Mouse (Mus musculus): Measurements from ENCODE around the gene Dazap1. TPM values are rescaled to one million over a fixed set of nuclear protein-coding genes. Genes with fewer than 3 reads are reported as not detected.

Gene Dazap1
- polyA plus RNA-seq, 1 experiment from 2014 or later, result 36.4 TPM

DNA sequence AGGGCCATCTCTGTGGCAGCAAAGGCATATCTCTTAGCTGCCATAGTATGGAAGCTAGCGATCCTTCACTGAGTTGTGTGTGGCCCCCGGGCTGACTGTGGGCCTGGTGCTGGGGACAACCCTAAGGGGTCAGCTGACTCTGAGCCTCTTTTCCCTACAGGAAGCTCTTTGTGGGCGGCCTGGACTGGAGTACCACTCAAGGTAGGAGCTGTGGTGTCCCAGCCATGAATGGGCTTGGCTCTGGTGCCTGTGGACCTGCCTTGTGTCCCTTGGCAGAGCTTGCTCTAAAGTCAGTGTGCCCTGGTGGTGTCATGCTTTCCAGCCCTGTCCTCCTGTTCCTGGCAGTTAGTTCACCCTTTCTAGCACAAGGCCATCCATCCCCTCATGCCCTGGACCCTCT lies 12.6 kb downstream of the Dazap1 start:
- H3K4me3 ChIP-seq, result no peak overlapping the region
- peaks cover 88% of the 10 kb centered on the region for H3K36me3 ChIP-seq
- H3K27ac ChIP-seq (replicated peaks), result no peak overlapping the region
- H3K9me3 ChIP-seq, result no peaks in the 10 kb centered on the region
- ATAC-seq (ENCODE audit: extremely low read depth, insufficient number of reproducible peaks, low FRiP score, low TSS enrichment), result no peak
- peaks cover 39% of the 10 kb centered on the region for H3K4me1 ChIP-seq
- WGBS, result 72% methylated on average over 3 of the region's 3 CpGs
- no peaks in the 10 kb centered on the region for H3K27me3 ChIP-seq (replicated peaks)
- no peak overlapping the region for H3K4me2 ChIP-seq
- H3K9ac ChIP-seq, result no peak overlapping the region

DNA sequence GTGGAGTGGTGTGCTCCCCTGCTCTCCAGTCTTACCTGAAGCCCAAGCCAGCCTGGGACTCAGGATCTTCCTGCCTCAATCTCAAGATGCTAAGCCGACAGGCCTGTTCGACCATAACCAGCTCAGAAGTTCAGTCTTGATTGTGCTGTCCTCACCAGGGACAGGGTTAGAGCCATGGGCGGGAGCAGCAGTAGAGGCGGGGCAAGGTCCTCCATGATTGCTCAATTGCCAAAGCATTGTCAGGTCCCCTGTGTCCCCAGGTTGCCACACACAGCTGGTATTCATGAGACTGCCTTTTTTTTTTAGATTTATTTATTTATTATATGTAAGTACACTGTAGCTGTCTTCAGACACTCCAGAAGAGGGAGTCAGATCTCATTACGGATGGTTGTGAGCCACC lies 15.0 kb downstream of the Dazap1 start:
- ATAC-seq (ENCODE audit: extremely low read depth, insufficient number of reproducible peaks, low FRiP score, low TSS enrichment), result no peak
- 78% methylated on average over 5 of the region's 5 CpGs for WGBS
- H3K4me2 ChIP-seq, result no peak overlapping the region
- H3K9ac ChIP-seq, result no peak overlapping the region
- no peaks in the 10 kb centered on the region for H3K27me3 ChIP-seq (replicated peaks)
- peaks cover 94% of the 10 kb centered on the region for H3K36me3 ChIP-seq
- peaks cover 29% of the 10 kb centered on the region for H3K4me1 ChIP-seq
- H3K27ac ChIP-seq (replicated peaks), result no peak overlapping the region
- H3K4me3 ChIP-seq, result no peak overlapping the region
- H3K9me3 ChIP-seq, result no peaks in the 10 kb centered on the region

GRCm38 (mm10) chr10:80278390-80278789 lies 17.1 kb downstream of the Dazap1 start:
- Histone ChIP-seq H3K4me3 (no peak overlapping the region), H3K27me3 (replicated peaks) (no peaks in the 10 kb centered on the region), H3K27ac (replicated peaks) (no peak overlapping the region), H3K36me3 (peaks cover 100% of the 10 kb centered on the region), H3K4me2 (no peak overlapping the region), H3K4me1 (peaks cover 30% of the 10 kb centered on the region), H3K9me3 (no peaks in the 10 kb centered on the region), H3K9ac (no peak overlapping the region)
- ATAC-seq (ENCODE audit: extremely low read depth, insufficient number of reproducible peaks, low FRiP score, low TSS enrichment), result no peak
- WGBS, result 90% methylated on average over 9 of the region's 9 CpGs

- Histone ChIP-seq H3K9me3 (no peaks in the 10 kb centered on the region), H3K4me1 (peaks cover 25% of the 10 kb centered on the region), H3K27ac (replicated peaks) (no peak overlapping the region), H3K9ac (no peak overlapping the region; the same call in 1 of the 2 replicates), H3K27me3 (replicated peaks) (no peaks in the 10 kb centered on the region), H3K4me2 (no peak overlapping the region), H3K4me3 (no peak overlapping the region), H3K36me3 (peaks cover 100% of the 10 kb centered on the region)
- ATAC-seq (ENCODE audit: extremely low read depth, insufficient number of reproducible peaks, low FRiP score, low TSS enrichment), result no peak
- WGBS, result 93% methylated on average over 12 of the region's 12 CpGs
Observed at GRCm38 (mm10) chr10:80279273-80279672, 18.0 kb downstream of the Dazap1 start.

- H3K27me3 ChIP-seq (replicated peaks), result no peaks in the 10 kb centered on the region
- peak overlapping the region; percentile 63 for H3K27ac ChIP-seq (replicated peaks)
- H3K36me3 ChIP-seq, result peaks cover 99% of the 10 kb centered on the region
- peak overlapping the region; percentile 2 for H3K9ac ChIP-seq
- H3K9me3 ChIP-seq, result no peaks in the 10 kb centered on the region
- WGBS, result 51% methylated on average over 7 of the region's 7 CpGs
- H3K4me2 ChIP-seq, result no peak overlapping the region
- H3K4me1 ChIP-seq, result peaks cover 25% of the 10 kb centered on the region
- ATAC-seq (ENCODE audit: extremely low read depth, insufficient number of reproducible peaks, low FRiP score, low TSS enrichment), result no peak
- no peak overlapping the region for H3K4me3 ChIP-seq
Observed at GRCm38 (mm10) chr10:80281304-80281703, 20.0 kb downstream of the Dazap1 start.

DNA sequence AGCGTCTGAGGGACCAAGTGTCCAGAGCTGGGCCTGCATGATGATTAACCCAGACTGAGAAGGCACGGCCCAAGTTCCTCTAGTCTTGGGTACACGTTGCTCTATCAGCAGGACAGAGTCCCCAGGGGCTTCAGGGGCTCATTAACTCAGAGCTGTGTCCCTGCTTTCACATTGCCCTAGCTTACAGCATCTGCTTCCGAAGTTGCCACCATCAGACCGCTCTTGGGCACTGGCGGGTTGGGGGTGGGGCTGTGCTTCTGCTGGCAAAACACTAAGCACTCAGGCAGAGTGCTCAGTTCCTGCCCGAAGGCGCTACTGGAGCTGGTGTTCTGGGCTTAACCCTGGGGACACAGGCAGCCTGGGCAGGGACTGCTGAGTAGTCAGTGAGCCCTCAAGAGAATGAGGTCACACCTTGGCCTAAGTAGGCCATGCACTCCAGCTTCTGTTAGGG lies 20.7 kb downstream of the Dazap1 start:
- Histone ChIP-seq H3K27me3 (replicated peaks) (no peaks in the 10 kb centered on the region), H3K9me3 (no peaks in the 10 kb centered on the region), H3K9ac (peak overlapping the region; percentile 2), H3K4me1 (peaks cover 25% of the 10 kb centered on the region), H3K36me3 (peaks cover 99% of the 10 kb centered on the region), H3K4me3 (no peak overlapping the region), H3K27ac (replicated peaks) (peak overlapping the region; percentile 63), H3K4me2 (no peak overlapping the region)
- ATAC-seq (ENCODE audit: extremely low read depth, insufficient number of reproducible peaks, low FRiP score, low TSS enrichment), result no peak
- WGBS, result 74% methylated on average over 8 of the region's 8 CpGs

GRCm38 (mm10) chr10:80282481-80283441 lies 21.5 kb downstream of the Dazap1 start:
- peaks cover 99% of the 10 kb centered on the region for H3K36me3 ChIP-seq

DNA sequence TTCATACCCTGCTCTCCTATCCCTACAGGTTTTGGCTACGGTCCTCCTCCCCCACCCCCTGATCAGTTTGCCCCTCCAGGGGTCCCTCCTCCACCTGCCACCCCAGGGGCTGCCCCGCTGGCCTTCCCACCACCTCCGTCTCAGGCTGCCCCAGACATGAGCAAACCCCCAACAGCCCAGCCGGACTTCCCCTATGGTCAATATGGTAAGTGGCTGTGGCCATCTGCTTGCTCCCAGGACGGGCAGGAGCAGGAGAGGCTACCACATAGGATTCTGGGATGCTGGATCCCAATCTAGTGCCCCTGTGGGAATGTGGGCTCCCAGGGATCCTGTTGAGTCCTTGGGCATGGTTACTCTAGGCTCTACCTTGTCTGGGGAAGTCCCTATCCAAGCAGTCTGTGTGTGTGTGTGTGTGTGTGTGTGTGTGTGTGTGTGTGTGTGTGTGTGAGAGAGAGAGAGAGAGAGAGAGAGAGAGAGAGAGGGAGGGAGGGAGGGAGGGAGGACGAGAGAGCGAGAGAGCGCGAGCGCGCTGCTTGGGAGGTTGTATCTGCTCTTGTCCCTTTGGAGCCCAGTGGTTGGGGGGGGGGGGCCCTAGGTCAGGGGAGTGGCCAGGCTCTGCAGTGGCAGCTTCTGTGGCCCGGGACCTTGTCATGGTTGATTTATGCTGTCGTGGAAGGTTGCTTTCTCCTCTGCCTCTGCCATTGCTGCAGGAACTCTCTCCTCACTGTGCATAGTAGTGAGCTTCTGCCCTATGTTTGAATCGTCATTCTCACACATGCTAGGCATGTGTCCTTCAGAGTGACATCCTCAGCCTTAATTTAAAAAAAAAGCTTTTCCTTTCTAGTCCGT lies 24.2 kb downstream of the Dazap1 start:
- Histone ChIP-seq H3K4me2 (no peak overlapping the region), H3K27me3 (replicated peaks) (no peaks in the 10 kb centered on the region), H3K9me3 (no peaks in the 10 kb centered on the region), H3K27ac (replicated peaks) (no peak overlapping the region), H3K4me1 (peaks cover 25% of the 10 kb centered on the region), H3K9ac (no peak overlapping the region), H3K4me3 (no peak overlapping the region), H3K36me3 (peaks cover 88% of the 10 kb centered on the region)
- no peak for ATAC-seq (ENCODE audit: extremely low read depth, insufficient number of reproducible peaks, low FRiP score, low TSS enrichment)
- WGBS, result 82% methylated on average over 13 of the region's 15 CpGs

More at GRCm38 (mm10) chr10:80282481-80283441, 21.5 kb downstream of the Dazap1 start:
- no peak overlapping the region for H3K4me3 ChIP-seq
- H3K4me1 ChIP-seq, result peaks cover 25% of the 10 kb centered on the region
- ATAC-seq (ENCODE audit: extremely low read depth, insufficient number of reproducible peaks, low FRiP score, low TSS enrichment), result no peak
- no peak overlapping the region for H3K4me2 ChIP-seq
- no peaks in the 10 kb centered on the region for H3K9me3 ChIP-seq
- WGBS, result 80% methylated on average over 20 of the region's 20 CpGs
- H3K27ac ChIP-seq (replicated peaks), result peak overlapping the region; percentile 63; the same call in 1 of the 2 replicates
- H3K9ac ChIP-seq, result no peak overlapping the region
- H3K27me3 ChIP-seq (replicated peaks), result no peaks in the 10 kb centered on the region

DNA sequence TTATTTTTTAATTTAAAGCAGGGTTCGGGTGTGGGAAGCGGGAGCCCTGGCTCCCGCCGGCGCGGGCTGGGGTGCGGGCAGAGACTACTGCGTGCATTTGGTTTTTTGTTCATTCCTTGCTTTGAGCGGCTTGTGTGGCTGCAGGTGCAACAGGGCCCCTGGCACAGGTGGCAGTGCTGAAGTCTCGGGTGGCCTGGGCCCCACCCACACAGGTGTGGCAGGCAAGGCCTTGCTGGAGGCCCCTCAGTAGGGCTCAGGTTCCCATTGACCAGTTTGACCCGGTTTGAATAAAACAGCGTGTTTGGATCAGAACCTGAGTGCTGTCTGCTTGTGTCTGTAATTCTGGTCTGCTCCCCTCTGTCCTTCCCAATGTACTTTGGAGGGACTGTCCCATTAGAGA lies 26.8 kb downstream of the Dazap1 start:
- H3K9me3 ChIP-seq, result no peaks in the 10 kb centered on the region
- H3K27me3 ChIP-seq (replicated peaks), result no peaks in the 10 kb centered on the region
- 90% methylated on average over 12 of the region's 12 CpGs for WGBS
- no peak overlapping the region for H3K9ac ChIP-seq
- peaks cover 5% of the 10 kb centered on the region; the same call in 1 of the 2 replicates for H3K4me1 ChIP-seq
- ATAC-seq (ENCODE audit: extremely low read depth, insufficient number of reproducible peaks, low FRiP score, low TSS enrichment), result no peak
- H3K36me3 ChIP-seq, result peaks cover 63% of the 10 kb centered on the region
- no peak overlapping the region for H3K27ac ChIP-seq (replicated peaks)
- H3K4me2 ChIP-seq, result no peak overlapping the region
- no peak overlapping the region for H3K4me3 ChIP-seq

DNA sequence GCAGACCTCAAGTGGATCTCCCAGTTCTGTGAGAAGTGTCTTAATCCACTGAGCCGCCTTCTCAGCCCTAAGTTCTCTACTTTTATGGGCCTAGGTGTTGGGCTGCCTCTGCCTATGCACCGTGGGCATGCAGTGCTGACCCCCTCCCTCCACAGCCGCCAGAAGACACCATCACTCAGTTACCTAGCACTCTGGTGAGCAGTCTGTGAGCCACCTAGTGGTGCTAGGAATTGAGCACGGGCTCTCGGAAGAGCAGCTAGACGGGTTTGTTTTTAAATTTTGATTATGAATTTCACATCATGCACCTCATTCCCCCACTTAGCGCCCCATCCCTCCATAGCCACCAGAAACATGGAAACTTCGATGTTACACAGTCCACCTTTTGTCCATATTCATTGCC lies 27.4 kb downstream of the Dazap1 start:
- Histone ChIP-seq H3K4me1 (peaks cover 10% of the 10 kb centered on the region), H3K9ac (no peak overlapping the region), H3K36me3 (peaks cover 63% of the 10 kb centered on the region), H3K27ac (replicated peaks) (no peak overlapping the region), H3K4me2 (no peak overlapping the region), H3K9me3 (no peaks in the 10 kb centered on the region), H3K4me3 (no peak overlapping the region), H3K27me3 (replicated peaks) (no peaks in the 10 kb centered on the region)
- WGBS, result 67% methylated on average over 8 of the region's 8 CpGs
- ATAC-seq (ENCODE audit: extremely low read depth, insufficient number of reproducible peaks, low FRiP score, low TSS enrichment), result no peak
